8 mouse cellular contexts compared by ENCODE assay signal in the genomic region with DNA sequence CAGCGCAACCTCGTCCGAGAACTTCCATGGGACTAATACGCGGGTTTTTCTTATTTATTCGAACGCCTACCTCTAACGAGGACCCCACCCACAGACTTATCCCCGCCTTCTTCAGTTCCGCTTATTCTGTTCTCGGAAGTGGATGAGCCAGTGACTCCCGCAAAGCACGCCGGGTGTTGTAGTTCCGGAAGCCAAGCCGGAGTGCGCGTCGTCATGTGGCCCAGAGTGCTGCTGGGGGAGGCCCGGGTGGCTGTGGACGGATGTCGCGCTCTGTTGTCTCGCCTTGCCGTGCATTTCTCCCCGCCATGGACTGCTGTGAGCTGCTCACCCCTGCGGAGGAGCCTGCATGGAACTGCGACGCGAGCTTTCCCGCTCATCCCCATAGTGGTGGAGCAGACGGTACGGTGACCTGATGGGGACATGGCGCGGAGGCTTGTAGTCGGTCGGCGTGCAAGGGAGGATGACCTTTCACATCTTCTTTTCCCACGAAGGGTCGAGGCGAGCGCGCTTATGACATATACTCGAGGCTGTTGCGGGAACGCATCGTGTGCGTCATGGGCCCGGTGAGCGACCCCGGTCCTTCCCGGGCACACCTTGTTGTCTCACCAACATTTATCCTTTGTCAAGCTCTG. TPM values are rescaled to one million over a fixed set of nuclear protein-coding genes. Genes with fewer than 3 reads are reported as not detected.
DNase-seq lines count a peak whose midpoint lies in the region; ATAC-seq lines count a peak whose summit lies in the region.

A gene (plus strand): TSS at position 191 of the 632 bp plus-strand sequence.

- H3K36me3 ChIP-seq in intestine, embryonic 14.5 days (ENCODE audit: control insufficient read depth, insufficient read depth, low read length), result peaks cover 37% of the 10 kb centered on the region

- intact Hi-C loops in left cerebral cortex, postnatal 14 days (cut with DNase I), result no loop called here

- H3K27ac ChIP-seq in intestine, embryonic 14.5 days (ENCODE audit: low read depth), result peak within 1 kb of the TSS; percentile 60; the same call in 1 of the 2 replicates

- H3K27me3 ChIP-seq in intestine, embryonic 14.5 days (replicated peaks; ENCODE audit: control insufficient read depth, insufficient read depth, low read length), result no peaks in the 10 kb centered on the region

- DNase-seq in adrenal gland, adult 18-20 months (ENCODE audit: low spot score in 2 of 2), result peak; percentile 84 to 85
- peak; percentile 96 for DNase-seq in embryo, embryonic 11 days
- DNase-seq in gastrocnemius, postnatal 25 days, result peak; percentile 94
- peak; percentile 97 for DNase-seq in intestine, embryonic 14.5 days (ENCODE audit: low spot score)
- DNase-seq in left cerebral cortex, postnatal 14 days (ENCODE audit: low spot score in 2 of 2), result peak; percentile 95 to 97
- peak; percentile 94 for DNase-seq in mesoderm, embryonic 11.5 days (ENCODE audit: low read depth, low spot score)
- DNase-seq in right cerebral cortex, postnatal 36 days (ENCODE audit: low spot score in 2 of 2), result peak; percentile 96 to 97
- DNase-seq in yolk sac, embryonic 10.5 days (ENCODE audit: low spot score), result peak; percentile 98

- ATAC-seq in intestine, embryonic 14.5 days (replicated peaks; ENCODE audit: low FRiP score, low TSS enrichment, low read depth), result peak; percentile 95

- H3K4me3 ChIP-seq in intestine, embryonic 14.5 days (ENCODE audit: low read depth, low read length), result peak within 1 kb of the TSS; percentile 93

- H3K4me2 ChIP-seq in intestine, embryonic 14.5 days (ENCODE audit: low read length), result peak within 1 kb of the TSS; percentile 76

- H3K9me3 ChIP-seq in intestine, embryonic 14.5 days (ENCODE audit: control insufficient read depth, low read length), result no peaks in the 10 kb centered on the region

- peak within 1 kb of the TSS; percentile 83 for H3K9ac ChIP-seq in intestine, embryonic 14.5 days (ENCODE audit: low read length)

- under 1% methylated on average over 52 of the region's 52 CpGs for WGBS in intestine, embryonic 14.5 days

- H3K4me1 ChIP-seq in intestine, embryonic 14.5 days (replicated peaks; ENCODE audit: control insufficient read depth, insufficient read depth, low read length), result peaks cover 6% of the 10 kb centered on the region

RNA-seq across cellular contexts. Expression of the gene that starts here (rescaled TPM):
- 100 to 1,000 TPM; 111 to 124 TPM for total RNA-seq in adrenal gland, adult 18-20 months (2021)
- 10 to 100 TPM; 29.8 to 31.3 TPM for total RNA-seq in gastrocnemius, postnatal 25 days (2021)
- polyA plus RNA-seq in intestine, embryonic 14.5 days (2014; fragmentation: Nextera tagmentation; extraction: Ambion mirVana), result 186 and 190 TPM in 2 replicates
- 10 to 100 TPM; 49.6 to 58.2 TPM for total RNA-seq in left cerebral cortex, postnatal 14 days (2021)

Comparison
In these comparisons a context has a peak if more than half of its experiments do, and no peak if none do; other contexts are left out.
1. Peak in every context shown above with its lines: DNase-seq, ATAC-seq, H3K4me3 ChIP-seq and H3K27ac ChIP-seq.